Mouse (Mus musculus) 416B (cell line): ENCODE data around the gene Gm20388.
"Not testable (repeated sequence)": the region's sequence is repeated elsewhere in the genome, so short reads cannot be mapped to it uniquely, and the experiment has no call there.

Experiments used
- DNase-seq: peaks from one replicate; pipeline ENCODE4 v3.0.0; 2011; ENCODE audit warnings: low read depth

Gm20388 gene

DNA sequence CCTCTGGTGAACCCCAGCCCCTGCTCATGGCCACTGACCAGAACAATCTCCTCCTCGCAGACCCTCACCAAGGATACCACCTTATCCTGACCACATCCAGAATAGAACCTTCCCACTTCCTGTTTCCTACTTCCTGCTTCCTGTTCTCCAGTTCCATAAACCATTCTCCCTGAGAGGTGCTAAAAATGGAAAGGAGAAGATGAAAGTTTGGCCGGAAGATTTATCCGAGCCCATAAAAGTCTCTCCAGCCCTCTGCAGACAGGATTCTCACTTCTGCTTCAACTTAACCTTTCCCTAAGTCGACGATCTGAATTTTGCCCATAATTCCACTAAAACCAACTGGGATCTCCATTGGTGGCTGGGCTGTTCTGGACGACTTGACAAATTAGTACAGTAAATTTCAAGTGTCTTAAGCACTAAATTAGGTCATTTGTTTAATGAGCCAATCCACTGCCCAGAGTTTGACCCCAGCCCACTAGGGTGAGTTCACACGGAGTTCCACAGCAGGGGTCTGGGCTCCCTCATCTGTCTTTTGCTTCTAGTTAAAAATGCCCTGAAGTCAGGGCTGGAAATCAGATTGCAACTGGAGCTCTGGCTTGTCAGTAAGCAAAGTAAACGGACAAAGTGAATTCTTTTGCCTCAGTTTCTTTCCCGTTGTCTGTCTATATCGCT lies 1391.5 kb downstream of the Gm20388 start:
- no peak for DNase-seq

DNA sequence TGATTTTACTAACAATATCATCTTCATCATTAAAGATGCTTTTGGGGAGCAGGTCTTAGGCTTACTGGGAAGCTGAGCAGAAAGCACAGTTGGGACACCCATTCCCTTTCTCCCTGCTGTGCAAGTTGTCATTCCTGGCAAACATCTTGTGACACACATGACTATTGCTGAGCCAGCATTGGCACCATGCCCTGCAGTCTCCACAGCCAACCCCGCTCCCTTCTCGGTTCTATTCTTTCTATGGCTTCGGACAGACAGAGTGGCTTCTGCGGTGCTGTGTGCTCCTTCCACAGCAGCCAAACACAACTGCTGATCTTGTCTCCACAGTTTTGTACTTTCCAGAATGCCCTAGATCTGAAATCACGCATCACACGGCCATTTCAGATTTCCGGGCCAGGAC lies 1397.1 kb downstream of the Gm20388 start:
- DNase-seq, result no peak

DNA sequence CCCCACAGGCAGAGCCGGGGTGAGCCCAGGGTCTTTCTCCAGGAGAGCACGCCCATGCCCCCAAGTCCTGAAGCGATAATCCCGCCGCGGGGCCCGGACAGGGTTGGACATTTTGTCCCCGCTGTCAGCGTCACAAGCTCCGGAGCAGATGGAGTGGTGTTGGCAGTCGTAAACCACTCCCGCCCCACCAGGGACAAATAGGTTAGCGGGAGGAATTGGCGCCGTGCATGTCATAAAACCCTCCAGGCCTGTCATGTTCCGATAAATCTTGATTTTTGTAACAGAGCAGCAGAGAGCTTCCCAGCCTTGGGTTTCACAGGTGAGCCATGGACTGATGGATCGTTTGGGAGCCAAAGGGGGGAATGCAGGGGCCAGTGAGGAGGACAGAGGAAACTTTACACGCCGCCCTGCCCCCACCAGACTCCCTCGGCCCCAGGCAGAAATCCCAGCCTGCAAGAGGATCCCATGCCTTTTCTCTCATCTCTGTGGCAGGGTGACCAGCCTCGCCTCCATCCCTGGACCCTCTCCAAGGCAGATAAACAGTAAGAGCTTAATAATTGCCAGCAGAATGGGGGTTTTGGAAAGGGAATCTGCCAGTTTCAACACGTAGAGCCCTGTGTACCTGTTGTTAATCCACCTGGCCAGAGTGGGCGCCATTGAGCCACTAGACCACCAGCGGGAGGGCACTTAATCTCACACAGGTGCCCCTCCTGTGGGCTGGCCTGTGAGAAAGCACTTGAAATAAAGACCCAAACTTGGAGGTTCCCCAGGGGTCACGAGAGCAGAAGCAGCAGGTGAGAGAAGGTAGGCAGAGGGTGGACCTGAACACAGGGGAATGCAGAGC lies 1400.6 kb downstream of the Gm20388 start:
- no peak for DNase-seq

DNA sequence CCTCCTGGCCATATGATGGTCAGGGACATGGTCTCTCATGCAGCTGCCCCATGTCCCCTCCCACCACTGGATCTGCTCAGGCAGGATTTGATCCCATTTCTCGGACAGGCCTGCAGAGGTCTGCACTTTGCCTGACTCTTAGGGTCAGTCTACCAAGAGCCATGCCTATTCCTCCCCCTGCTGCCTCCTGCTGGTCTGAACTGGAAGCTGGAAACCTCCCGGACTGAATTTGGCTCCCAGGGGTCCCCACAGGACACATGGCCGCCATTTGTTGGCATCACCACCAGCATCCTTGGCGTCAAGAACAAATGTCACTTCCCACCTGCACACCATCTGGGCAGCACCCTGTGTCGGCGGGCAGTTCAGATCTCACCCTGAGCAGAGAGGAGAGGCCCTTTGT lies 1402.8 kb downstream of the Gm20388 start:
- no peak for DNase-seq

DNA sequence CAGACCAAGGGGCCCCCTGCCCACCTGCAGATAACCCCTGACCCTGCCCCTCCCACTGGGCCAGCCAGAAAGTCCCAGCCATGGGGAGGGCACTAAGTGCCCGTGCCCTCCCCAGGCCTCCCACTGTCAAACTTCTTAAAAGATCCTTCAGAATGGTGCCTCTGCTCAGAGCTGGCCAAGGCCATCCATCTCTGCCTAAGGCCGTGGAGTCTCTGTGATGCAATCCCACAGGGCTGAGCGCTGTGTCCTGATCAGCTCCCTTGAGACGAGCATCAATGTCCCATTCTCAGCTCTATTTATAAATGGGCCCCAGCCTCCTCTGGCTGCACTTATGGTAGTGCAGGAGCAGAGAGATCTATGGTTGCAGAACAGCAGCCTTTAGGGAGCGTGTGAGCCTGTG lies 1403.4 kb downstream of the Gm20388 start:
- no peak for DNase-seq

DNA sequence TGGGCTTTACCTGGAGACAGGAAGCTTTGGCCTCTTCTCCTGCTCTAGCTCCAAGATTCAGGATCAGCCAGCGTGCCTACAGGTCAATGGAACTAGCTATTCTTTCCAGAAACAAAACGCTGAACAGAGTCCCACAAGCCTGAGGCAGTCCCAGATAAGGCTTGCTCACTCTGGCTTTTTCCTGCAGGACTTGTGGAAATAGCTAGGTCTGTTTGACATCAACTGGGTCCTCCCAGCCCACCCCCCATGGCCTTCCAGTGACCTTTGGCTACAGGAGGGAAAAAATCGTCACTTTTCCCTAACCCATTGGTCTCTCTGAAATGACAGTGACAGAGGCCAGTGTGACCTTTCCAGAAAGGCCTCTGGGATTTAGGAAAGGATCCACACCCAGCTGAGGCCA lies 1404.9 kb downstream of the Gm20388 start:
- DNase-seq, result no peak

DNA sequence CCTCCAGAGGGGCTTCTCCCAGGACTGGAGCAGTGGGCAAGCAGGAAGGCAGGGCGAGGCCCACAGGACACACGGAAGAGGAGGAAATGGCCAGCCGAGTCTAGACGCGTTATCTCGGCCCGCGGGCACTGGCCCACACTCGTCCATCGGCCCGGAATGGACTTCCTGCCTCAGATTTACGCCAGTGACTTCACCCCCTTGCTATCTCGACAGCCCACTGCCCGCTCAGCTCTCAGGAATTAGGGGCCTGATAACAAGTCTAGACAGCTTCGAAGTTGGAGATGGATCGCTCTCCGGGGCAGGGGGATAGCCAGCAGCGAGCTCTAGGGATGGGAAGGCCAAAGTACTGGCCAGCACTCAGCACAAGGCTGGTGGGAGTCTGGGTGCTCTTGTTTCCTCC lies 1405.4 kb downstream of the Gm20388 start:
- DNase-seq, result no peak

DNA sequence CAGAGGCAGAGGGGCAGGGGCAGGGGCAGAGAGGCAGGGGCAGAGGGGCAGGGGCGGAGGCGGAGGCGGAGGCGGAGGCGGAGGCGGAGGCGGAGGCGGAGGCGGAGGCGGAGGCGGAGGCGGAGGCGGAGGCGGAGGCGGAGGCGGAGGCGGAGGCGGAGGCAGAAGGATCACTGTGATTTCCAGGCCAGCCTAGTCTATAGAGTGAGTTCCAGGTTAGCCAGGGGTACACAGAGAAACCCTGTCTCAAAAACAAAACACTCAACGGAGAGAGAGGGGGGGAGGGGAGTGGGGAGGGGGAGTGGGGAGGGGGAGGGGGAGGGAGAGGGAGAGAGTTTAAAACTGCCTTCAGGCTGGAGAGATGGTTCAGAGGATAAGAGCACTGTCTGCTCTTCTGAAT lies 1408.1 kb downstream of the Gm20388 start:
- not testable (repeated sequence) for DNase-seq

DNA sequence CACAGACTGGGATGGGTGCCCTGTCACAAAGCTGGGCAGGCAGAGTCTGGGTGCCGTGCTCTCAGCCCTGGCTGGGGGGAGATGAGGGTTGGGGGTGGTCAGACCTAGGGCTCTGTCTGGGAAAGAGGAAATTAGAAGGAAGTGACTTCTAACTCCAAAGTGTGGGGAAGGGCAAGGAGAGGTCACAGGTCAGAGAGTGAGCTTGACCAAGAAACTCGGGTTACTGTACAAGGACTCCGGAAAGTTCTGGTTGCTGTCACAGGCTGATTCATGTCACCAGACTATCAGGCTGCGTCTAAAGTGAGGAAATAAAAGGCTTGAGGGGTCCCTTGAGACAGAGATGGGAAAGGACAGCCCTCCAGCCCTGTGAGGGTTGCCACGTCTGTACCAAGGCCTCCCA lies 1408.8 kb downstream of the Gm20388 start:
- DNase-seq, result no peak

DNA sequence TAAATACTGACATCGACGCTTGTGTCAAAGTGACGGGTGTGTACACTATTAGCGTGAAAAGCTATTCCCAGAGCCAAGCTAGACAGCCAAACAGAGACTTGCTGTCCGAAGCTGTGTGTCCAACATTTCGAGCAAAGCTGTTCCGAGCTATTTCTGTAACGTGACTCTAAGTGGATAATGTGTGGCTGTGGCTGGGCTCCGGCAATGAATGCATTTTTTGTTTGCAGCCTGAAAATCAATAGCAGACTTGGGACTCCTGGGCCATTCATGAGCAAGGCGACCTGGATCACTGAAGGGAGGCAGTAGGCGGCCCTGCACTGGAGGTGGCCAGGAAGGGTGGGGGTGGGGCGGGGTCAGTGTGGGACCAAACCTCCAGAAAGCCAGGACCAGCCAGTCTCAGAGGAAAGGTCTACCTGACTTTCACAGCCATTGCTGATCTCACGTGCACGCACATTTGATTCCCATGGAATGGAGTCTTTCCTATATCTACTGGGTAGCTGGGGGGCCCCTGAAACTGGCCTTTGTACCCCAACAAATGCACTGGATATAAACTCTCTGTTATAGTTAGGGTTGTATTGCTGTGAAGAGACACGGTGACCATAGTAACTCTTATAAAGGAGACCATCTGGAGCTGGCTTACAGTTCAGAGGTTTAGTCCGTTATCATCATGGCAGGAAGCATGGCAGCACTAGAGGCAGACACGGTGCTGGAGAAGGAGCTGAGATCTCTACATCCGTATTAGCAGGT lies 1415.7 kb downstream of the Gm20388 start:
- DNase-seq, result no peak

DNA sequence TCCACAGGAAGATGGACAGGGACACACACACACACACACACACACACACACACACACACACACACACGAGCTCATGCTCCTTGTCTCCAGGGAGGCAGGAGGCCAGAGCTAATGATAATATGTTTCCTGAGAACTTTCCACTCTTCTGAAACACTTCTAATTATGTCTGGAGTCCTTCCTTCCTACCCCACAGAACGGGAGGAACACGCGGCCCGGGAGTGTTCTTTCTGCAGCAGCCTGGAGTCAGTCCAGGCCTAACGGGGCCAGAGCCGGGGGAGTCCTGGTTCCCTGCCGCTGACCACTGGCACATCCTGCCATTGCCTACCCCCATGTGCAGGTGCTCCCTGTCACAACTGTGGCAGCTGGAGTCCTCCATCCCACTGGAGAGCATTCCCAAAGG lies 1421.8 kb downstream of the Gm20388 start:
- no peak for DNase-seq

DNA sequence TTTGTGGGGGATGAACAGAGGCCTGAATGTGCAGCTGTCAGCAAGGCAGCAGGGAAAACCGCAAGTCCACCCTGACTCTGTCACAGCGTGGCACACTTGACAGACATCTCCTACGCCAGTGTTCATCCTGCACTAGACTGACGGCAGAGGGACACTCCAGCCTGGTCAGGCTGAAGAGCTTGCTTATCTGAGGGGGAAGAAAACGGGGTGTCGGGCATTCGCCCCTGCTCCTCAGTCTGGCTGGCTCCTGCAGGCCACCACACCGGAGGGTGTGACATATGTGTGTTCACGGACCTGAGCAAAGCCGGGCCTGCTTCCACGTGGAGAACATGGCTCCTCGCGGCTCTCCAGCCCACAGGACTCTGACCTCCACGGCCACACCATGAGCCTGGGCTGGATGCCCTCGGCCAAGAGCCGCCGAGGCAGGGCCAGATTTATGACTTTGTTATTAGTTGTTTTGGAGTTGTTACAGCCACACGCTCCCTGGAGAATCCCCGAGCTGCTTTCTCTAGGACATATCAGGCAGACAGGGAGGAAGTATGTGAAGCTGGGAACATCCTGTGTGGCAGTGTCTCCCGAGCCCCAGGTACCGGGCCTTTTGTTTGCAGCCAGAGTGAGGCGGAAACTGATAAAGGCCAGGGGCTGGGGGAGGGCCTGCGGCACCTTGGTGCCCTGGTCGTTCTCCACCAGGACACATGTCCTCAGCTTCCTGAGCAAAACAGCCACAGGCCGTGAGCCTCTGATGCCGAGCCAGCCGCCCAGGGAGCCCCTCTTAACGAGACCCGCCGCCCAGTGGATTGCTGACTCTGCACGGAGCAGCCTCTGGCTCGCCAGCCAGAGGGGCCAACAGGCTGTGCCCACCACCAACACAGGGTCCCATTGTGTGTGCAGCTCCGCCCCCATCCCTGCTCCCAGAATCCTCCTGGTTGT lies 1424.1 kb downstream of the Gm20388 start:
- no peak for DNase-seq

DNA sequence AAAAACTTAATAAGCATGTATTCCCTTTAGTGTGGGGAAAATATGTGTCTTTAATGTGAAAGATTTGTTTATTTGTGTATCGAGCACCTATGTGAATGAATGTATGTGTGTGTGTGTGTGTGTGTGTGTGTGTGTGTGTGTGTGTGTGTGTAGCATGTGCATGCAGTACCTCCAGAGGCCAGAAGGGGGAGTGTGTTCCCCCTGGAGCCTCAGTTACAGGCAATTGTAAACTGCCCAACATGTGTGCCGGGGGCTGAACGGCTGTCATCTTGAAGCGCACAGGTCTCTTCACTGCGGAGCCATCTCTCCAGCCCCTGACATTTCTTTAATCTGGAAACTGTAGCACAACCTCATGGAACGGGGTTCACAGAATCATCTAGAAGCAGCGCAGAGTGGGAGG lies 1425.0 kb downstream of the Gm20388 start:
- no peak for DNase-seq

DNA sequence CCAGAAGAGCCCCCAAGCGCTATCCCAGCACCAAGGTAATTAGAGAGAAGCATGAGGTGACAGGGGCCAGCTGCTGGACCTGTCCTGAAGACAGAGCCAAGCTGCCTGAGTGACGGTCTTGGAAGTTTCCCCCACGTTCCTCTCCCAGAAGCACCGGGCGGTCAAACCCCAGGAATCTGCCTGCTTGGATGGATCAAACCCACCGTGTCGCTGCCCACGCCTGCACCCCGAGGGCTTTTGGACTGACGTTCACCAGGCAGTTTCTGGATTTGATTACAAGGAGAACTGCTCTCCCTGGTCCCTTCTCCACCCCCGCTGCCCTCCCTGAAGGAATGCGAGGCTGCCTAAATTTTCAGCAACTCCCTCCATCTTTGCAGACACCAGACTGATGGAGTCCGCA lies 1432.3 kb downstream of the Gm20388 start:
- no peak for DNase-seq

DNA sequence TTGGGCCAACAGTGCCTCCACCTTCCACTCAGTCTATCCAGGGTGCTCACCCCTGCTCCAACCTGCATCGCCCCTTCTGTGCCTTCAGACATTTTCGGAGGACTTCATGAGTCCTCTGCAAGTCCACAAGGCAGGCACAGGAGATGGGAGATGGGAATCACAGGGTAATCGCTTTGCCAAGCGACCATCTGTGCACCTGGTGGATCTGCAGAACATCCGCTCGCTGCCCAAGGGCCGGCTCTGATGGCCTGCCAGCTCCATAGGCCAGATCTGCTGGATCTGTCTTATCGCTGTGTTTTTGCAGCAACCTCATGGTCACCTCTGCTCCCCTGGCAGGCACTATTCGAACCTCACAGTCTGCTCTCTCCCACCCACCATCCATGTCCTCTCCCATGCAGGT lies 1433.8 kb downstream of the Gm20388 start:
- DNase-seq, result no peak

DNA sequence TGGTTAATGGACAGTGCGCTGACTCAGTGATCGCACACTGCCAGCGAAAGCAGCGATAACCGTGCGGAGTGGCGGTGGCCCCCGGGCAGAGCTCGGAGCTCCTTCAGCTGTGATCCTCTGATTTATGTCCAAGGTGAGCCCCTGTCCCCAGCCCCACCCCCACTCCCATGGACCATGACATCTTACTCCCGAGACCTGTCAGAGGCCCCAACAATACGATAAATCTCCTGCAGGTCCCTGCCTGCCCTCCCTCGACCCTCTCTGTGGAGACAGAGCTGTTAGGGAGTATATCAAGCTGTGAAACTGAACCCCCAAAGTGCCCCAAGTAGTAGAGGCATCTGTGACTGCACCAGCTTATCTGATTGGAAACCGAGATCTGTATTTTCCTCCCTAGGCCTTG lies 1435.5 kb downstream of the Gm20388 start:
- DNase-seq, result no peak

DNA sequence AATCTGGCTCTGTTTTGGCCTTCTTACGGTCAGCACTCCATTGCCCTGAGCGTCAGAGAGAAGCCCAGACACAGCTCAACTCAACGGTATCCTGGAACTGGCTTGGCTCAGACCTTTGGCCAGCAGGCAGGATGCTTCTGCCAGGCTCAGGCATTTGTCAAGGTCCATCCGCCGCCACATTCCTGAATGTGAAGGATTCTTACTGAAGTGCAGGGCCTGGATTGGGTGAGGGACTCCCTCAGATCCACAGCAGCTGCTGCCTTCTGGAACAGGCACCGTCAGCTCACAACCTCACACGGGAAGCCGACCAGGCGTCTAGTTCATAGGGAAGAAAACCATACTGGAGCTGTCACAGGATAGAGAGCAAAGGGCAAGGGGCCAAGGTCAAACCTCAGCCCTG lies 1436.2 kb downstream of the Gm20388 start:
- no peak for DNase-seq

DNA sequence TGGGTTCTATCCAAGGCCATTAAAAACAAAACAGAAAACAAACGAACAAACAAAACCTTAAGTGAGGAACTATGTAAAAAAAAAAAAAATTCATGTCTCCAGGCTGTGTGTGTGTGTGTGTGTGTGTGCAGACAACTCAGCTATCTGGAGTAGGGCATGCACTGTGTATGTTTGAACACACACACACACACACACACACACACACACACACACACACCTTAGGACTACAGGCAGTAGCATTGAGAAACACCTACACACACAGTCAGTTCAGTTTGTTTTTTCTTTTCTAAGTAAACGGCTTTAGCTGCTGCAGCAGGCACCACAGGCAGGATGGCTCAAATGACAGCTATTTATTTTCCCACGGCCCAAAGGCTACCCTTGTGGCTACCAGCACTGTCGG lies 1438.4 kb downstream of the Gm20388 start:
- DNase-seq, result no peak

DNA sequence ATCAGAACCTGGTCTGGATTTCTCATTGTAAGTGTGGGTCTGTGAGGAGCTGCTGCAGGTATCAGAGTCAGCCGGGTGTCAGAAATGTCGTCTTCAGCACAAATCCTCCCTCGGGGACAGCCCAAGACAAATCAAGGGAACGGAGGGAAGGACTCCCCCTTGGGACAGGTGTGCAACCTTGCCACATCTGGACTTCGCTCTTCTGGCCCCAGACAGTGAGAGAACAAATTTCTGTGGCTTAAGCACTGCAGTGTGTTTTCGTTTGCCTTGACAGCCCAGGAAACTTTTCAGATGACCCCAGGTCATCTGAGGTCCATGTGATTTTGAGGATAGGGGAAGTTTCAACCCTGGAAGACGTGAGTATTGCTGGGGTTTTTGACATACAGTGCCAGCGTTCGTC lies 1440.2 kb downstream of the Gm20388 start:
- DNase-seq, result no peak

DNA sequence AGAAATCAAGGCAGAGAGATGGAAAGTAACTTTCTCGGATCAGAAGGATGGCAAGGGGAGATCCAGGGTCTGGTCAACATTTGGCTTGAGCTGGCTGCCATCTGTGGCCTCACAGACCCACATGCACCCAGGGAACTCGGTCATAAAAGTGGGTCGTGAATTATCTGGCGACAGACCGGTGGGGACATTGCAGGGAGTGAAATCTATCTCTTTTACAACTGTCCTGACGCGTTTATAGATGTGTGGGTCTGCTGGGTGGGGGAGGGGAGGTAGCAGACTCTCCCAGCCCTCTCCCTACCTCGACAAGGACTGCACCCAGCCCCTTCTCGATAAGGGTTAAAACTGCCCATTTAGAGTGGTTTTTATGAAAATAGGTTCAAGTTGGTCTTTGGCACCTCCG lies 1444.2 kb downstream of the Gm20388 start:
- DNase-seq, result no peak

DNA sequence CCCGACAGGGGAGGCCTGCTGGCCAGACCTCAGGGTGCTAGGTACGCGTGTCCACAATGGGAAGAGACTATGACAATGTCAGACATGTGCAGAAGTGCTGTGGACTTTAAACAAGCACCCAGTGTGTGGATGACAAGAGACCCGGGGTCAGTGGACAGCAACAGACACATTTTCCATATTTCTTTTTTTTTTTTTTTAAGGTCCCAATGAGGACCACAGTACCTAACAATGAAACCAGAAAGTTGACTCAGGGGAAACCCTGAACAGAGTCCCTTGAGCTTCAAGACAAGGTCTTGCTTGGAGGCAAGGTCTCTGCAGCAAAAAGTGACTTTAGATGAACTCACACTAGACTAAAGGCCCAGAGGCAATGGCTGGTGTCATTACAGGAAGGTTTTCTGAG lies 1446.8 kb downstream of the Gm20388 start:
- DNase-seq, result no peak

DNA sequence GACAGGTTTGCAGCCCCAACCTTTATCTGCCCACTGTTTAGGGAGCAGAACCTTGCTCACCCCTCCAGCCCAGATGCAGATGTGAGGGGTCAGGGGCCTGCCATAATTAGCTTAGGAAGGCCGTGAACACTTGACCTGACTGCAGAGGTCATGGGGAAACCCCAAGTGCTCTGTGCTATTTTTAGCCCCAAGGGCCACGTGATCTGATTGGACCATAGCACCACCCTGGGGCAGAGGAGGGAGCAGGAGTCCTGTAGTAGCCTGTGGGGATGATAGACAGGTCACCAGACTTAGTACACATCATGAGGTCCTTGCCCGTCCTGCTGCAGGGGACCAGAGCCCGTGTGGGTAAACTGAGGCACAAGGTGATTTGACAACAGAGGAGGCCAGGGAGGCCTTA lies 1448.0 kb downstream of the Gm20388 start:
- DNase-seq, result no peak
